8 mouse cellular contexts compared by ENCODE assay signal in genomic region chr13:23621532-23622174, GRCm38 (mm10). TPM values are rescaled to one million over a fixed set of nuclear protein-coding genes. Genes with fewer than 3 reads are reported as not detected.
DNase-seq lines count a peak whose midpoint lies in the region; ATAC-seq and TF ChIP-seq lines count a peak whose summit lies in the region.

No protein-coding gene starts in this region.

- no peaks in the 10 kb centered on the region for H3K9me3 ChIP-seq in heart, embryonic 14.5 days (ENCODE audit: control insufficient read depth, low read length)
- no peaks in the 10 kb centered on the region for H3K9me3 ChIP-seq in liver, embryonic 14.5 days (ENCODE audit: control insufficient read depth, low read length)
- H3K9me3 ChIP-seq in stomach, embryonic 16.5 days (replicated peaks; ENCODE audit: control insufficient read depth, low read length): no peaks in the 10 kb centered on the region

- H3K4me2 ChIP-seq in heart, embryonic 14.5 days (ENCODE audit: low read length): peak overlapping the region; percentile 89
- peak overlapping the region; percentile 95 for H3K4me2 ChIP-seq in liver, embryonic 14.5 days (ENCODE audit: low read depth)
- H3K4me2 ChIP-seq in stomach, embryonic 16.5 days (ENCODE audit: low read depth, low read length): peak overlapping the region; percentile 75

- peak; percentile 90 for DNase-seq in CD4-positive, CD25-positive, alpha-beta regulatory T cell, adult 2 months (ENCODE audit: low read depth, low spot score)
- DNase-seq in brain, adult 2 months (ENCODE audit: low read depth, low spot score): peak; percentile 96
- DNase-seq in fibroblast of lung, adult 2 months (ENCODE audit: low read depth): peak; percentile 69
- peak; percentile 69 to 83 for DNase-seq in kidney, postnatal 25 days
- DNase-seq in liver, embryonic 14.5 days (ENCODE audit: low read depth in 3 of 3, low spot score in 3 of 3): peak; percentile 83 to 92 (median 85)
- DNase-seq in neural tube, embryonic 10.5 days (ENCODE audit: extremely low spot score, low spot score): peak; percentile 75

- H3K27ac ChIP-seq in heart, embryonic 14.5 days (replicated peaks in 1 of 2; ENCODE audit: control insufficient read depth in 1 of 2, insufficient read depth in 1 of 2, low read depth in 2 of 2, low read length in 2 of 2): peak overlapping the region; percentile 91 to 94
- H3K27ac ChIP-seq in liver, embryonic 14.5 days: peak overlapping the region; percentile 99
- H3K27ac ChIP-seq in stomach, embryonic 16.5 days (ENCODE audit: low read length): peak overlapping the region; percentile 99

- H3K9ac ChIP-seq in heart, embryonic 14.5 days (ENCODE audit: low read length): peak overlapping the region; percentile 87
- peak overlapping the region; percentile 98 for H3K9ac ChIP-seq in liver, embryonic 14.5 days (replicated peaks)
- peak overlapping the region; percentile 96 for H3K9ac ChIP-seq in stomach, embryonic 16.5 days (ENCODE audit: low read length)

- peak; percentile 38 for TF ChIP-seq EP300 in liver, embryonic 14.5 days (IDR thresholded peaks at IDR 0.05; ENCODE audit: low read depth)

- under 1% methylated on average over 18 of the region's 18 CpGs for WGBS in heart, embryonic 14.5 days
- under 1% methylated on average over 18 of the region's 18 CpGs for WGBS in liver, embryonic 14.5 days (ENCODE audit: insufficient replicate concordance)
- 0% methylated on average over 18 of the region's 18 CpGs for WGBS in stomach, embryonic 16.5 days

- no peaks in the 10 kb centered on the region for H3K36me3 ChIP-seq in heart, embryonic 14.5 days (ENCODE audit: control insufficient read depth, insufficient read depth, low read length)
- H3K36me3 ChIP-seq in liver, embryonic 14.5 days (replicated peaks; ENCODE audit: control insufficient read depth, insufficient read depth, low read depth): no peaks in the 10 kb centered on the region
- H3K36me3 ChIP-seq in stomach, embryonic 16.5 days (ENCODE audit: control insufficient read depth, insufficient read depth, low read length): no peaks in the 10 kb centered on the region

- H3K4me1 ChIP-seq in heart, embryonic 14.5 days (ENCODE audit: control insufficient read depth in 2 of 2, insufficient read depth in 2 of 2, low read length in 2 of 2): peaks cover 2 to 11% of the 10 kb centered on the region in 2 experiments; a peak in 3 of 4 replicates
- H3K4me1 ChIP-seq in liver, embryonic 14.5 days (replicated peaks; ENCODE audit: control insufficient read depth in 2 of 2, insufficient read depth in 2 of 2, low read length in 1 of 2): peaks cover 12 to 16% of the 10 kb centered on the region in 2 experiments
- H3K4me1 ChIP-seq in stomach, embryonic 16.5 days (ENCODE audit: control insufficient read depth, insufficient read depth, low read length): peaks cover 11% of the 10 kb centered on the region; the same call in 1 of the 2 replicates

- peak; percentile 85 for ATAC-seq in heart, embryonic 14.5 days (ENCODE audit: insufficient number of reproducible peaks, insufficient read depth, low FRiP score, low read depth)
- peak; percentile 79 for ATAC-seq in liver, embryonic 14.5 days (ENCODE audit: insufficient read depth)
- peak; percentile 88 for ATAC-seq in stomach, embryonic 16.5 days (ENCODE audit: insufficient read depth, low FRiP score)

- TF ChIP-seq CTCF in liver, embryonic 14.5 days (IDR thresholded peaks at IDR 0.05; ENCODE audit: low read depth): no peak

- peak overlapping the region; percentile 54 to 82 for H3K4me3 ChIP-seq in heart, embryonic 14.5 days (ENCODE audit: control insufficient read depth in 1 of 2, insufficient read depth in 1 of 2, low read depth in 1 of 2, low read length in 2 of 2)
- H3K4me3 ChIP-seq in liver, embryonic 14.5 days (ENCODE audit: insufficient read depth in 1 of 2, low read depth in 2 of 2, low read length in 2 of 2): peak overlapping the region; percentile 71 to 90
- H3K4me3 ChIP-seq in stomach, embryonic 16.5 days (replicated peaks; ENCODE audit: low read length): peak overlapping the region; percentile 86

- no peaks in the 10 kb centered on the region for H3K27me3 ChIP-seq in heart, embryonic 14.5 days (ENCODE audit: control insufficient read depth, insufficient read depth, low read length)
- peaks cover 6% of the 10 kb centered on the region for H3K27me3 ChIP-seq in liver, embryonic 14.5 days (ENCODE audit: control insufficient read depth, insufficient read depth, low read length)
- no peaks in the 10 kb centered on the region for H3K27me3 ChIP-seq in stomach, embryonic 16.5 days (ENCODE audit: control insufficient read depth, insufficient read depth, low read length)

RNA-seq across cellular contexts. Expression of gene Hist1h1e, which starts 0.7 kb away (rescaled TPM):
- polyA plus RNA-seq in heart, embryonic 14.5 days (2014; fragmentation: Nextera tagmentation; extraction: Ambion mirVana): 8.7 and 10.0 TPM in 2 replicates
- 6.3 and 8.0 TPM in 2 replicates for polyA plus RNA-seq in liver, embryonic 14.5 days (2012; rRNA removed)
- 23.1 and 24.4 TPM in 2 replicates for polyA plus RNA-seq in liver, embryonic 14.5 days (2014; fragmentation: Nextera tagmentation; extraction: Ambion mirVana)
- 11.3 and 16.6 TPM in 2 replicates for polyA plus RNA-seq in stomach, embryonic 16.5 days (2015; fragmentation: Nextera tagmentation; extraction: Ambion mirVana)

RNA-seq across cellular contexts. Expression of gene Hist1h2be, which starts 0.7 kb away (rescaled TPM):
- polyA plus RNA-seq in heart, embryonic 14.5 days (2014; fragmentation: Nextera tagmentation; extraction: Ambion mirVana): 1.3 and 1.8 TPM in 2 replicates
- polyA plus RNA-seq in liver, embryonic 14.5 days (2012; rRNA removed): 2.8 and 3.3 TPM in 2 replicates
- 0.95 and 1.3 TPM in 2 replicates for polyA plus RNA-seq in liver, embryonic 14.5 days (2014; fragmentation: Nextera tagmentation; extraction: Ambion mirVana)
- polyA plus RNA-seq in stomach, embryonic 16.5 days (2015; fragmentation: Nextera tagmentation; extraction: Ambion mirVana): 2.8 and 3.0 TPM in 2 replicates

RNA-seq across cellular contexts. Expression of gene Hist1h4d, which starts 40.3 kb away (rescaled TPM):
- 38.6 and 49.0 TPM in 2 replicates for polyA plus RNA-seq in heart, embryonic 14.5 days (2014; fragmentation: Nextera tagmentation; extraction: Ambion mirVana)
- polyA plus RNA-seq in liver, embryonic 14.5 days (2012; rRNA removed): 8.6 and 12.8 TPM in 2 replicates
- polyA plus RNA-seq in liver, embryonic 14.5 days (2014; fragmentation: Nextera tagmentation; extraction: Ambion mirVana): 152 and 155 TPM in 2 replicates
- 60.7 and 86.3 TPM in 2 replicates for polyA plus RNA-seq in stomach, embryonic 16.5 days (2015; fragmentation: Nextera tagmentation; extraction: Ambion mirVana)

RNA-seq across cellular contexts. Expression of gene Hist1h3d, which starts 46.1 kb away (rescaled TPM):
- polyA plus RNA-seq in heart, embryonic 14.5 days (2014; fragmentation: Nextera tagmentation; extraction: Ambion mirVana): 2.2 and 3.7 TPM in 2 replicates
- polyA plus RNA-seq in liver, embryonic 14.5 days (2012; rRNA removed): 20.4 and 27.3 TPM in 2 replicates
- polyA plus RNA-seq in liver, embryonic 14.5 days (2014; fragmentation: Nextera tagmentation; extraction: Ambion mirVana): 7.1 and 7.2 TPM in 2 replicates
- 6.3 and 6.5 TPM in 2 replicates for polyA plus RNA-seq in stomach, embryonic 16.5 days (2015; fragmentation: Nextera tagmentation; extraction: Ambion mirVana)

RNA-seq across cellular contexts. Expression of gene Hist1h2ad, which starts 47.5 kb away (rescaled TPM):
- 0.44 and 0.53 TPM in 2 replicates for polyA plus RNA-seq in heart, embryonic 14.5 days (2014; fragmentation: Nextera tagmentation; extraction: Ambion mirVana)
- polyA plus RNA-seq in liver, embryonic 14.5 days (2012; rRNA removed): 10.4 and 25.5 TPM in 2 replicates
- 4.7 and 5.1 TPM in 2 replicates for polyA plus RNA-seq in liver, embryonic 14.5 days (2014; fragmentation: Nextera tagmentation; extraction: Ambion mirVana)
- 2.5 TPM in 2 replicates for polyA plus RNA-seq in stomach, embryonic 16.5 days (2015; fragmentation: Nextera tagmentation; extraction: Ambion mirVana)

Comparison
In these comparisons a context has a peak if more than half of its experiments do, and no peak if none do; other contexts are left out.
1. Peak in every context shown above with its lines: DNase-seq, ATAC-seq, H3K4me3 ChIP-seq and H3K27ac ChIP-seq.